Mouse (Mus musculus): ENCODE data around the gene Tnfrsf9. TPM values are rescaled to one million over a fixed set of nuclear protein-coding genes. Genes with fewer than 3 reads are reported as not detected.

The Tnfrsf9 gene
- polyA plus RNA-seq, 1 experiment from 2014 or later = 0.33 TPM

GRCm38 (mm10) chr4:150875393-150875792, 39.0 kb upstream of the Tnfrsf9 start:
- H3K36me3 ChIP-seq (replicated peaks; ENCODE audit: insufficient read depth, low read length) = no peaks in the 10 kb centered on the region
- no peak overlapping the region for H3K4me2 ChIP-seq (ENCODE audit: low read depth, low read length)
- no peak for TF ChIP-seq EP300 (IDR thresholded peaks at IDR 0.05; ENCODE audit: low read depth)
- TF ChIP-seq CTCF (IDR thresholded peaks at IDR 0.05; ENCODE audit: low read depth) = no peak
- H3K4me3 ChIP-seq (ENCODE audit: low read depth, low read length) = no peak overlapping the region
- H3K27ac ChIP-seq (ENCODE audit: low read depth) = no peak overlapping the region
- H3K9me3 ChIP-seq (ENCODE audit: low read length) = peaks cover 16% of the 10 kb centered on the region
- ATAC-seq = no peak
- H3K9ac ChIP-seq (replicated peaks) = no peak overlapping the region
- 63% methylated on average over 10 of the region's 10 CpGs for WGBS (ENCODE audit: insufficient replicate concordance)
- DNase-seq = no peak
- H3K4me1 ChIP-seq (ENCODE audit: insufficient read depth) = peaks cover 14% of the 10 kb centered on the region
- H3K27me3 ChIP-seq (ENCODE audit: insufficient read depth, low read length) = no peaks in the 10 kb centered on the region

DNA sequence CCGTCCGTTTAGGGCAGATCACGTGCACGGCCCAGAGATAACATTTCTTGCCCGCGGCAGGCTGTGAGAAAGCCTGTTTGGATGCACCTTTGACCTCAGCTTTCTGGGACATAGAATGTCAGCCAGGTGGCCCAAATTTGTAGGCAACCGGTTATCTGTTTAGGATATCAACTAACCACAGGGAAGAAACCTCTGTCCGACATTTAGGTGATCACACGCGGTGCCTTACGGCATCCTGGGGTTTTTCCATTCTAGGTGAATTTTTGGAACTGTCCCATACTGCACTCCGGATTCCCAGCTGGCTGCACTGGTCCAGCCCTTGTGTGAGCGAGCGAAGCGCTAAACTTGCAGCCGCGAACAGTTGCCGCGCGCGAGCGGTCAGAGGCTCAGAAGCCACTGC, 34.7 kb upstream of the Tnfrsf9 start:
- 91% methylated on average over 22 of the region's 22 CpGs for WGBS (ENCODE audit: insufficient replicate concordance)
- peaks cover 8% of the 10 kb centered on the region for H3K4me1 ChIP-seq (ENCODE audit: insufficient read depth)
- DNase-seq = no peak

GRCm38 (mm10) chr4:150880364-150880763, 34.0 kb upstream of the Tnfrsf9 start:
- WGBS (ENCODE audit: insufficient replicate concordance) = 76% methylated on average over 5 of the region's 5 CpGs
- TF ChIP-seq CTCF (IDR thresholded peaks at IDR 0.05; ENCODE audit: low read depth) (no peak), EP300 (IDR thresholded peaks at IDR 0.05; ENCODE audit: low read depth) (no peak)
- H3K27me3 ChIP-seq (ENCODE audit: insufficient read depth, low read length) = no peaks in the 10 kb centered on the region
- ATAC-seq = no peak
- H3K27ac ChIP-seq (ENCODE audit: low read depth) = no peak overlapping the region
- no peaks in the 10 kb centered on the region for H3K36me3 ChIP-seq (replicated peaks; ENCODE audit: insufficient read depth, low read length)
- no peak overlapping the region for H3K4me3 ChIP-seq (ENCODE audit: low read depth, low read length)
- no peak overlapping the region for H3K9ac ChIP-seq (replicated peaks)
- peaks cover 16% of the 10 kb centered on the region for H3K9me3 ChIP-seq (ENCODE audit: low read length)
- peaks cover 3% of the 10 kb centered on the region for H3K4me1 ChIP-seq (ENCODE audit: insufficient read depth)
- no peak for DNase-seq
- no peak overlapping the region for H3K4me2 ChIP-seq (ENCODE audit: low read depth, low read length)

More for the DNA sequence above, 34.7 kb upstream of the Tnfrsf9 start:
- Histone ChIP-seq H3K9ac (replicated peaks) (no peak overlapping the region), H3K9me3 (ENCODE audit: low read length) (peaks cover 16% of the 10 kb centered on the region), H3K4me3 (ENCODE audit: low read depth, low read length) (no peak overlapping the region), H3K27ac (ENCODE audit: low read depth) (no peak overlapping the region), H3K4me2 (ENCODE audit: low read depth, low read length) (no peak overlapping the region), H3K27me3 (ENCODE audit: insufficient read depth, low read length) (no peaks in the 10 kb centered on the region), H3K36me3 (replicated peaks; ENCODE audit: insufficient read depth, low read length) (no peaks in the 10 kb centered on the region)
- TF ChIP-seq EP300 (IDR thresholded peaks at IDR 0.05; ENCODE audit: low read depth) = no peak
- no peak for TF ChIP-seq CTCF (IDR thresholded peaks at IDR 0.05; ENCODE audit: low read depth)
- no peak for ATAC-seq

DNA sequence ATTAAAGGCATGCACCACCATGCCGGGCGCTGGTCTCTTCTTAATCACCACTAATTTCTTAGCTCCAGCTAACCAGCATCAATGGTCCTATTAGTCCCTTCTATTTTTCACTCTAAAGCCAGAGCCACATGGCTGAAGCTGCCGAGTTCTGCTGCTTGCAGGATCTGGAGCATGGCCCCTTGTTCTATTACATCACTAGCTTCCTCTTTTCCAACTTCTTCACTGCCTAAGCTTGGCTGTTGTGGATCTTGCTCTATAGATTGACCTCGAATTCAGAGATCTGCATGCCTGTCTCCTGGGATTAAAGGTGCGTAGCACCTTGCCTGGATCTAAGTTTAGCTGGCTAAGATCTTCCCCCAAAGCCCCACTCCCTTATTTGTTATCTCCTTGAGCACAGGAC, 31.7 kb upstream of the Tnfrsf9 start:
- ATAC-seq = no peak
- no peaks in the 10 kb centered on the region for H3K4me1 ChIP-seq (ENCODE audit: insufficient read depth)
- H3K27ac ChIP-seq (ENCODE audit: low read depth) = no peak overlapping the region
- no peak overlapping the region for H3K4me3 ChIP-seq (ENCODE audit: low read depth, low read length)
- H3K27me3 ChIP-seq (ENCODE audit: insufficient read depth, low read length) = no peaks in the 10 kb centered on the region
- DNase-seq = no peak
- peaks cover 16% of the 10 kb centered on the region for H3K9me3 ChIP-seq (ENCODE audit: low read length)
- H3K4me2 ChIP-seq (ENCODE audit: low read depth, low read length) = no peak overlapping the region
- no peak for TF ChIP-seq EP300 (IDR thresholded peaks at IDR 0.05; ENCODE audit: low read depth)
- TF ChIP-seq CTCF (IDR thresholded peaks at IDR 0.05; ENCODE audit: low read depth) = no peak
- no peaks in the 10 kb centered on the region for H3K36me3 ChIP-seq (replicated peaks; ENCODE audit: insufficient read depth, low read length)
- 64% methylated on average over 5 of the region's 5 CpGs for WGBS (ENCODE audit: insufficient replicate concordance)
- H3K9ac ChIP-seq (replicated peaks) = no peak overlapping the region

DNA sequence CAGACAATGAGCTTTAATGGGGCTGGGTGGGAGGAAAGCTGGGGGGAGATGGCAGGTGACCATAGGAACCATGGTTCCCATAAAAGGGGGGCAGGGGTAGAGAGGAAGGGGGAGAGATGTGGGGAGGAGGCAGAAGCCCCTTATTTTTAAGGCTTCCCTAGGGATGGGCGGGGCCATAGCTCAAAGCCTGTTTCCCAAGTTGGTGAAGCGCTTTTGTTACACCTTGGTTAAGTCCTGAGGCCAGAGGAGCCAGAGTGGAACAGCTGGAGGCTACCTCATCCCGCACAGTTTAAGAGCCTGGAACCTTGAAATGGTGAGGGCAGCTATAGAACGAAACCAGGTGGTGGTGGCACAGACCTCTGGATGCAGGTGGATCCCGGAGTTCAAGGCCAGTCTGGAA, 26.5 kb upstream of the Tnfrsf9 start:
- 77% methylated on average over 5 of the region's 5 CpGs for WGBS (ENCODE audit: insufficient replicate concordance)
- peaks cover 10% of the 10 kb centered on the region for H3K4me1 ChIP-seq (ENCODE audit: insufficient read depth)
- no peak overlapping the region for H3K4me3 ChIP-seq (ENCODE audit: low read depth, low read length)
- ATAC-seq = no peak
- no peaks in the 10 kb centered on the region for H3K9me3 ChIP-seq (ENCODE audit: low read length)
- H3K27ac ChIP-seq (ENCODE audit: low read depth) = no peak overlapping the region
- no peaks in the 10 kb centered on the region for H3K36me3 ChIP-seq (replicated peaks; ENCODE audit: insufficient read depth, low read length)
- no peak for DNase-seq
- H3K4me2 ChIP-seq (ENCODE audit: low read depth, low read length) = no peak overlapping the region
- no peak overlapping the region for H3K9ac ChIP-seq (replicated peaks)
- H3K27me3 ChIP-seq (ENCODE audit: insufficient read depth, low read length) = no peaks in the 10 kb centered on the region
- no peak for TF ChIP-seq CTCF (IDR thresholded peaks at IDR 0.05; ENCODE audit: low read depth)

GRCm38 (mm10) chr4:150888492-150888891, 25.9 kb upstream of the Tnfrsf9 start:
- Histone ChIP-seq H3K4me1 (ENCODE audit: insufficient read depth) (peaks cover 10% of the 10 kb centered on the region), H3K36me3 (replicated peaks; ENCODE audit: insufficient read depth, low read length) (no peaks in the 10 kb centered on the region), H3K27ac (ENCODE audit: low read depth) (0 out of 2 replicates have a peak overlapping the region, but pooled peaks have one; percentile 29), H3K27me3 (ENCODE audit: insufficient read depth, low read length) (no peaks in the 10 kb centered on the region), H3K4me3 (ENCODE audit: low read depth, low read length) (no peak overlapping the region), H3K9me3 (ENCODE audit: low read length) (no peaks in the 10 kb centered on the region), H3K4me2 (ENCODE audit: low read depth, low read length) (no peak overlapping the region), H3K9ac (replicated peaks) (no peak overlapping the region)
- WGBS (ENCODE audit: insufficient replicate concordance) = 55% methylated on average over 4 of the region's 4 CpGs
- DNase-seq = peak; percentile 15
- peak; percentile 28 for ATAC-seq
- TF ChIP-seq CTCF (IDR thresholded peaks at IDR 0.05; ENCODE audit: low read depth) = no peak
- TF ChIP-seq EP300 (IDR thresholded peaks at IDR 0.05; ENCODE audit: low read depth) = no peak
